Mouse (Mus musculus) CD4-positive, CD25-positive, alpha-beta regulatory T cell, adult 2 months (primary cell): ENCODE data around the gene Man2b2.

Source experiments
- DNase-seq: peaks from one replicate; pipeline ENCODE4 v3.0.0-alpha.2; 2012; ENCODE audit warnings: low read depth, low spot score

Gene Man2b2

GRCm38 (mm10) chr5:36835933-36836332 lies 5.5 kb upstream of the Man2b2 start:
- peak; percentile 83 for DNase-seq

- no peak for DNase-seq
Observed at GRCm38 (mm10) chr5:36831272-36831671, 819 bp upstream of the Man2b2 start.

GRCm38 (mm10) chr5:36829098-36829497 lies 1.4 kb downstream of the Man2b2 start:
- no peak for DNase-seq

- DNase-seq = no peak
Observed at GRCm38 (mm10) chr5:36822907-36823306, 7.5 kb downstream of the Man2b2 start.

GRCm38 (mm10) chr5:36820142-36820541 lies 10.3 kb downstream of the Man2b2 start:
- peak; percentile 77 for DNase-seq

- DNase-seq = no peak
Observed at GRCm38 (mm10) chr5:36819742-36820141, 10.7 kb downstream of the Man2b2 start.

- no peak for DNase-seq
Observed at GRCm38 (mm10) chr5:36817738-36818137, 12.7 kb downstream of the Man2b2 start.

GRCm38 (mm10) chr5:36814554-36814953 lies 15.9 kb downstream of the Man2b2 start:
- DNase-seq = peak; percentile 28

- DNase-seq = peak; percentile 78
Observed at GRCm38 (mm10) chr5:36811413-36811812, 19.0 kb downstream of the Man2b2 start.

- no peak for DNase-seq
Observed at GRCm38 (mm10) chr5:36810634-36811033, 19.8 kb downstream of the Man2b2 start.

GRCm38 (mm10) chr5:36809123-36809522 lies 21.3 kb downstream of the Man2b2 start:
- DNase-seq = no peak

GRCm38 (mm10) chr5:36807106-36807505 lies 23.3 kb downstream of the Man2b2 start:
- DNase-seq = no peak

GRCm38 (mm10) chr5:36797291-36797690 lies 33.2 kb downstream of the Man2b2 start:
- peak; percentile 14 for DNase-seq

- DNase-seq = peak; percentile 97
Observed at GRCm38 (mm10) chr5:36796296-36797014, 34.0 kb downstream of the Man2b2 start, which contains the start of gene Mrfap1. Gene Mrfap1, minus strand, starts transcription at chr5:36796772.

- peak; percentile 76 for DNase-seq
Observed at GRCm38 (mm10) chr5:36795647-36796295, 34.7 kb downstream of the Man2b2 start.

GRCm38 (mm10) chr5:36791861-36792260 lies 38.6 kb downstream of the Man2b2 start:
- DNase-seq = no peak

GRCm38 (mm10) chr5:36786052-36786451 lies 44.4 kb downstream of the Man2b2 start:
- DNase-seq = no peak

- no peak for DNase-seq
Observed at GRCm38 (mm10) chr5:36779512-36779911, 50.9 kb downstream of the Man2b2 start.

- no peak for DNase-seq
Observed at GRCm38 (mm10) chr5:36778901-36779300, 51.6 kb downstream of the Man2b2 start.

- no peak for DNase-seq
Observed at GRCm38 (mm10) chr5:36777186-36777585, 53.3 kb downstream of the Man2b2 start.

GRCm38 (mm10) chr5:36776021-36776575 lies 54.4 kb downstream of the Man2b2 start:
- no peak for DNase-seq

- DNase-seq = no peak
Observed at GRCm38 (mm10) chr5:36775317-36775716, 55.1 kb downstream of the Man2b2 start.

GRCm38 (mm10) chr5:36772586-36772985 lies 57.9 kb downstream of the Man2b2 start:
- DNase-seq = no peak
